Mouse (Mus musculus) ES-CJ7 (cell line): ENCODE measurements around the gene Kazald1.
"Not testable (repeated sequence)": the region's sequence is repeated elsewhere in the genome, so short reads cannot be mapped to it uniquely, and the experiment has no call there.

Source experiments
- DNase-seq: peaks from one replicate; pipeline ENCODE4 v3.0.0; 2011; ENCODE audit warnings: low read depth, low spot score

Gene Kazald1

DNA sequence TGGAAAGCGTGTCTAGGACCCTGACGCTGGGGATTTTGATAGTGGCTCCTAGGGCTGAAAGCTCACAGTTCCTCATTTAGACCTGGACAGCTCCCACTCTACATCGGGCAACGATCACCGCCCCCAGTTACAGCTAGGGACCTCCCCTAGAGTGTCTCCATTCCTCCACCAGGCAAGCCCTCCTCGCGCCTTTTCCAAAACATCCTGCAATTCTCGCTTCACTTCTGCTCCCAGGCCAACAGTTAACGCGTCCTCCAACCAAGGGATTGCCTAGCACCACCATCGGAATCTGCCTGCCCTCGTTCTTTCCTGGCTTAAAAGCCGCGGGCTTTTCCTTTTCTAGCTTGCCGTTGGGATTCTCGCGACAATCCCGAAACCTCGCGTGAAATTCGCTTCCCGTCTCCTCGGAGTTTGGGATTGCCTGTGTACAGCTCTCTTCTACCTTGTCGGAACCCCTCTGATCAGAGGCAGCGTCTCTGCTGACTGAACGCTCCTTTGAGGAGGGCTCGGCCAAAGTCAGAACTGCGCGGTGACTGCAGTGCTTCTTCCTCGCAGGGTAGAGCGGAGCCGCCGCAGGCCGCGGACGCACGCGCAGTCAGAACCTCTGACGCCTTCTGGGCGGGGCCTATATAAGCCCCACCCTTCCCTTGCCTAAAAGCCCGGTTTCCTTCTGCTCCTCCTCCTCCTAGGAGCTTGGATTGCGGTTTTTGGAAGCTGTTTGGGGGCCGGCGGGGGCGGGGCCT is at the start of gene Kazald1:
TSS of gene Kazald1 (plus strand) at position 662 of the 743 bp plus-strand sequence.
- DNase-seq, result peak; percentile 88

DNA sequence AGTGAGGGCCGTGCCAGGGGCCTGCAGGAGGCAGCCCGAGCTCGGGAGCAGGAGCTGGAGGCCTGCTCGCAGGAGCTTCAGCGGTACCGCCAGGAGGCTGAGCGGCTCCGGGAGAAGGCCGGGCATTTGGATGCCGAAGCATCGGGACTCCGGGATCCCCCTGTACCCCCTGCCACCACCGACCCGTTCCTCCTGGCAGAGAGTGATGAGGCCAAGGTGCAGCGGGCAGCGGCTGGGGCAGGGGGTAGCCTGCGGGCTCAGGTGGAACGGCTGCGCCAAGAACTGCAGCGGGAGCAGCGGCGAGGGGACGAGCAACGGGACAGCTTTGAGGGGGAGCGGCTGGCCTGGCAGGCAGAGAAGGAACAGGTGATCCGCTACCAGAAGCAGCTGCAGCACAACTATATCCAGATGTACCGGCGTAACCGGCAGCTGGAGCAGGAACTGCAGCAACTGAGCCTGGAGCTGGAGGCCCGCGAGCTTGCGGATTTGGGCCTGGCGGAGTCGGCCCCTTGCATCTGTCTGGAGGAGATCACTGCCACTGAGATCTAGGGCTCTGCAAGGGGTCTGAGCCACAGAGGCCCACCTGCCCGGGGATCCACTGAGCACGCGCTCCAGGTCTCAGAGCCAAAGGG is 49.0 kb upstream of the Kazald1 start:
- no peak for DNase-seq

DNA sequence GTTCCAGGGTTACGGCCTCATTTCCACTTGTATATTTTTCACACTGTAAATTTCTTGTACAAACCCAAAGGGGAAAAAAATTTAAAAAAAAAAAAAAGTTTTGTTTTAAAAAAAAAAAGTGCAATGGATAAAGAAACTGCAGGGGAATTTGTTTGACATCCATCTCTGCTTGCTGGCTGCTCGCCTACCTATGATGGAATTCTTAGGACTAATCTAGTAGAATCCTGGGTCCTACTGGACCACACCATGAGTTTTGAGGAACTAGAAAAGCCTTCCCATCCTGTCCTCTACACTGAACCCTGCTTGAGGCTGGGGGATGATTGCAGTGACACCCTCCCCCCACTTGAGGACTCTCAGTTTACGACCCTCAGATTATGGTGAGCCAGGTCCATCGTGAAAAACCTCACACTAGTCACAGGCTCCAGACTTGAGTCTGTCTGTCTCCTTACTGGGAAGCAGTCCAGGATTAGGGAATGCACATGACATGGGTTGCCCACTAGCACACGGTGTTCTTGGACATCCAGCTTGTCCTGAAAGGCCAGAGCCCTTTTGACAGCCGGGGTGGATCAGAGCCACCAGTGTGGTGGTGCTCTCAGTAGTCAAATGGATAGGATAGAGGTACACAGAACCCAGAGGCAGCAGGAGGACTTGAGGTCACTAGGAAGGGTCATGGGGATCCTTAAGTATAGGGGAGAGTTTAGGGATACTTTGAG is 47.9 kb upstream of the Kazald1 start:
- no peak for DNase-seq

DNA sequence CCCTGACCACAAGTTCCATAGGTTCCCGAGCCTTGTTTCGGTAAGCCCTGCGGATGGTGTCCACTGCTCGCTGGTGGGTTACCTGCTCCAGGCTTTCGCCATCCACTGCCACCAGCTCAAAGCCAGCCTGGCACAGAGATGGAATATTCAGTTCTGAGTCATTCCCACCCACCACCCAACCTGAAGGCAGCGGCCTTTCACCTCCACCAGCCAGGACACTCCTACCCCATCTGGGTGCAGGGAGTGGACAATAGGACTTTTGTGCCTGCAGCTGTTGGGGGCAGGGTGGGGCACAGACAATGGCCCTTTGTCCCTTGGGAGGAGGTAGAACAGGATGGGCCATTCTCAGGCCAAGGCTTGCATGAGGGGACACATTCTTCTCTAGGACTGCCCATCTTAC is 47.2 kb upstream of the Kazald1 start:
- DNase-seq, result no peak

DNA sequence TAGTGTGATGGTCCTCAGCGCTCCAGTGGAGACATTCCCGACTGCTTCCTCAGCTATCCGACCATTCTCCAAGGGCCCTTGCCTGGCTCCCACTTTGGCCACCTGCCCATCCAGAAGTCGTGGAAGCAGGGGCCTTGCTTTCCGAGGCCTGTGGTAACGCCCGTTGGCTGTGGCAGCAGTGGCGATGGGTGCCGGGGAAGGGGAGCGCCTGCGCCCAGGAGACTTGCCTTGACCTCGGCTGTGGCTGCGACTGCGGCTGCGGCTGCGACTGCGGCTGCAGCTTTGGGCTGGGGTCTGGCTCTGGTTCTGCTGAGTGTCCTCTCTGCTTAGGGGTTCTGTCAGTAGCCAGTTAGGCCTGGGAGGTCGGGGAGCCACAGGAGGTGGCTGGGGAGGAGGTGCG is 46.3 kb upstream of the Kazald1 start:
- no peak for DNase-seq

DNA sequence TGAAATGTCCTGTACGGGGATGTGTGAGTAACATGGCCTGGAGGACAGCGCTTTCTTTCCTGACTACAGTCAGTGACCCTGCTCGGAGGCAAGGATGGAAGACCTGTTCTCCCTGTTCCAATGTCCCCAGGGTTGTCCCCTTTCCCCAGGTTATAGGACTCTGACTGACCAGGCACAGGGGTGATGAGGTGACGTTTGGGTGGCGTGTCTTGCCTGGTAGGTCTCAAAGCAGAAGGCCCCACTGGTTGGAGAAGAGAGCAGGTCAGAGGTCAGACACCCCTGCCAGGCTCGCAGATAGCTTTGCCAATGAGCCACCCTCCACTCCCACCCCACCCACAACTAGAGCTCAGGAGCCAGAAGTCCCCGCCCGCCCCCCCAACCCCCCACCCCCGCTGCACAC is 45.5 kb upstream of the Kazald1 start:
- DNase-seq, result no peak

DNA sequence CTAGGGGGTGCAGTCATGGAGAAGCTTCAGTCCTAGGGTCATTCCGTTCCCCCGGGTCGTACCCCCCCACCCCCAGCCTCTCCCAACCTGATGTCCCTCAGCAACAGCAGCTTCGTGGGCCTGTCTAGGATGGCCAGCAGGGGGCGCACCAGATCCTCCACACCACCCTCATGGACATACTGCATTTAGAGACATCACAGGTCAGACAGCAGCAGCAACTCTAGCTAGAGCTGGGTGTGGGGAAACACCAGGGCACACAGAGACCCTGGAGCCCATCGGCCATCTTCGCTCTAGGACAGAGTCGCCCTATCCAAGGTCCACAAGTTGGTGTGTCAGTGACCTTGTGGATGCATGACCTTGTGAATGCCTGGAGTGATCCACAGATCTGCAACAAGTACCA is 44.9 kb upstream of the Kazald1 start:
- DNase-seq, result peak; percentile 75

DNA sequence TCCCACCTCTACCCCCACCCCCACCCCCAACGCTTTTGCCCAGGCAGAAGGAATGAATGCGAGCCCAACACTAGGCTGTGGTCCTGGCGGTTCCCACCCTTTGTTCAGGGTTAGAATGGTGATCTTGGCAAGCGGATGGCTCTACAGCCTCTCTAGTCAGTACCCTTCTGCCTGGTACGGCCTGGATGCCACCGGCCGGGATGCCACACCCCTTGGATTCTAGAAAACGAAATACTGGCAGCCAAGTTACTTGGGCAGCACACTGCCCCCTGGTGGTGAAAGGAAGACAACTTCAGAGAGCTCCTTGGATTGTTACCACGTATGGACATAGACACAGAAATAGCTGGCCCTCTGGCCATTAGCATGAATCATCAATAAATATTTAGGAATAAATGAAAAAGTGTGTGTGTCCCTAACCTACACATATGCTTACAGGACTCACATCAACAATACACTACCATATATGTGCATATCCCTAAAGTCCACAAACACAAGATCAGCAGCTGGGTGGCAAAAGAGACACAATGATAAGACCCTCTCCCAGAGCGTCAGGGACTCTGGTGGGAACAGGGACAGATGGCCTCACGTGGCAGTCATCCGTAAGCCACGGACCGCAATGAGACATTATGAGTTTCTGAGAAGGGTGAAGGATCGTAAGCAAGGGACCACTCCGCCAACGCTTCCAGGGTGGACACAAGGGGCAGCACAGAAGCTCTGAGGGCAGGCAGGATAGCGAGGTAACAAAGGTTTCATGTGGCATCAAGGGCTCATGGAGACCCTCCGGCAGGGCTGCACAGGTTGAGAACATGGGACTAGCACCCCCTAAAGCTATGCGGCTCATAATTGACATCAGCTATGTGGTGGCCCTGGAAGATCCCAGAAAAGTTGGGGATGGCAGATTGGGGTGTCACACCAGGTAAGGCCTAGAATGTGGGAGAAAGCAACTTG is 44.0 kb upstream of the Kazald1 start:
- peak; percentile 83 for DNase-seq

DNA sequence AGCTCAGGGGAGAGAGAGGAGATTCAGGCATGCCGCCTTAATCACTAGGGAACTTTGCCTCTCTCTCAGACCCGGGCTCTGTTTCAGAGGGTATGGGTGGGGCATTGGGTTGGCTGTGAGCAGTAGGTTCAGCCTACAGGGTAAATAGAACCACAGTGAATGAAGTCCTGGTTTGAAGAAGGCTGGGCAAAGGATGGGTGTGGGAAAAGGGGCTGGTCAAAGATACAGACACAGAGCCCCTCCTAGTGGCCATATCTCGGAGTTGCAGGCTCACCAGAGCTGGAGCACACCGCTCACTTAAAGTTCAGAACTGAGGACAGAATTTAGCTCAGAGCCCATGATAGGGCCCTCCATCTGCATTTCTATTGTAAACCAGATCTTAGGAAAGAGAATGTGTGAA is 43.3 kb upstream of the Kazald1 start:
- DNase-seq, result peak; percentile 70

DNA sequence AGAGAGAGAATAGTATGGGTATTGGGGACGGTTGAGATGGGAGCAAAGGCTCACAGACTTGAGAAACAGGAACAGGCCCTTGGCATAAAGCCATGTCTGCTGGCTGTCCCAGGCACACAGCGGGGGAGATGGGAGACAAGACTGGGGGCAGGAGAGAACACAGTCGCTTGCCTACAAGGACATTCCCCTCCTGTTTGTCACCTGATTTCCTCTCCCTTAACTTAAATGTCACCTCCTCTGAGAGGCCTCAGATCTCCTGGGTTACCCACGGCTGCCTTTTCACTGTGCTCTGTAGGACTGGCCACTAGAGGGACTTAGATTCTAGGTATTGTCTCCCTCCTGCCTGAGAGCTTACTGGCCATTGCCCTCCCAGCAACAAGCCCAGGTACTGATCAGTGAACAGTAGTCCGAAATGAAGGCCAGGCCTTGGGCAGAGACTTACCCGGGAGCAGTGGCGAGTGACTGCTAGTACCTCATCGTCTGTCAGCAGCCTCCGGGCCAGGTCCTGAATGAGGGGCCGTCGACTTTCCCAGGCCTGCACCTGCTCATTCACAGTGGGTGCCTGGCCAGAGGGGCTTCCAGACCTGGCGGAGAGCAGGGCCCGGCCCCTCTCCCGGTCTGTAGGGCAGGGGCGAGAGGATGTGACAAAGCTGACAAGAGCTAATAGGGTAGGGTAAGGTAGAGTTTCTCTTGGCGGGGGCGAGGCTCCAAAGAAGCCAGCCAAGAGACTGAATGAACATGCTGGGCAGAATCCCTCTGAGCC is 42.3 kb upstream of the Kazald1 start:
- peak; percentile 48 for DNase-seq

DNA sequence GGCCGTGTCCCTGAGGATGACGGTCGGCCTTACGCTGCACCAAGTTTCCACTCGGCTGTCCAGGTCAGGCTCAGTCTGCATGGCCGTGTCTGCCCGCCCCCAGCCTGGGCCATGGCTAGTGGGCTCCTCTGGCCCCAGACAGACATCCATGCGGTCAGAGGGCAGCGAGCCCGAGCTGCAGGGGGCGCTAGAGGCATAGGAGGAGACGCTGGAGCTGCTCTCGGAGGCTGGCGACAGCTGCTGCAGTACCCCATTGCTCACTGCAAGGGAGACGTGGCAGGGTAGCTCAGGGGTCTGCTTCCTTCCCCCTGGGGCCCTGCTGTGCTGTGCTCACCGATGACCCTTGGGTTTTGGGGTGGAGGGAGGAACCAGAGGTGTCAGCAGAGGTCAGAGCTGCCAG is 38.2 kb upstream of the Kazald1 start:
- peak; percentile 86 for DNase-seq

DNA sequence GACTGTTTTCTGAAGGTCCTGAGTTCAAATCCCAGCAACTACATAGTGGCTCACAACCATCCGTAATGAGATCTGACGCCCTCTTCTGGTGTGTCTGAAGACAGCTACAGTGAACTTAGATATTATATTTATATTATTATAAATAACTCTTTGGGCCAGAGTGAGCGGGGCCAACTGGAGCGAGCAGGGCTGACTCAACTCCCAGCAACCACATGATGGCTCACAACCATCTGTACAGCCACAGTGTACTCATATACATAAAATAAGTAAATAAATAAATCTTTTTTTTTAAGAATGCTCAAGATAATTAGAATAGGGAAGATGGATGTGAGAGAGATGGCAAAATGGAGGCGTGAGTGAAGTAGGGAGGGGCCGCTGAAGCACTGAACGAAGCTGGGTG is 36.8 kb upstream of the Kazald1 start:
- not testable (repeated sequence) for DNase-seq

DNA sequence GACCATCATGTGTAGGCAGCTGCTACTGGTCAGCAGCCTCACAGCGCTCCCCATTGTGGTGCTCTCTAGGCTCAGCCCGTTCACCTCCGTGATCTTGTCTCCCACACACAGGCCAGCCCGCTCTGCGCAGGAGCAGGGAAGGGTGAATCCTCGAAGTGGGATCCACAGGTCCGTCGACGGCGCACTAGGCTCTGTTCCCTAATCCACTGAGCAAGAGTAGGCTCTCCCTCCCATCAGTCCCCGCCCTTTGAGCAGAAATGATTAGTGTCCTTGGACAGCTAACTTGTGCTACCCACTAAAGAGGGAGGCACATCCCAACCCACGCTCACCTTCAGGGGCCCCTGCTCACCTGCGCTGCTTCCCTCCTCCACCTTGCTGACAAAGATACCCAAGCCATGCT is 34.8 kb upstream of the Kazald1 start:
- no peak for DNase-seq

DNA sequence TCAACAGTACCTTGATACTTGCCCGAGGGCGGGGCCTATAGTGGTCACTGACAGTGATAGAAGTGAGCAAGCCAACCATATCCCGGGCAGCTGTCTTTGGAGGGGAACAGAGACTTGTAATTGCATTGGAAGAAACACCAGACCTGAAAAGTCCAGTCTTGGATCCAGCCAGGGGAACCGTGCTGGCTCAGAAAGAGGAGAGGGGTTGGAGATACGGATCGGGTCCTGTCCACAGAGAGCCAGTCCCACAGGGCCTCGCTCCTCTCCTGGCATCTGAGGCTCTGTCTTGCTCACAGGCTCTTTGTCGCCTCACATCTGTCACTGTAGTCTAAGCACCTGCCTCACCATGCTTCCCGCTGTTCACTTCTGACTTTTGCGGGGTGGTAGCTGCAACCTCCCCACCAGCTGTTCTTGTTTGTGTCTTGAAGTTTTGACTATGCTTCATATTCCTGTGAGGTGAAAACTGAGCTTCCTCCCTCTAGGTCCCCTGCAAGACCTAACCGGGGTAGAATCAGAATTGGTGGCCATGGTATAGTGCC is 30.6 kb upstream of the Kazald1 start:
- DNase-seq, result no peak

DNA sequence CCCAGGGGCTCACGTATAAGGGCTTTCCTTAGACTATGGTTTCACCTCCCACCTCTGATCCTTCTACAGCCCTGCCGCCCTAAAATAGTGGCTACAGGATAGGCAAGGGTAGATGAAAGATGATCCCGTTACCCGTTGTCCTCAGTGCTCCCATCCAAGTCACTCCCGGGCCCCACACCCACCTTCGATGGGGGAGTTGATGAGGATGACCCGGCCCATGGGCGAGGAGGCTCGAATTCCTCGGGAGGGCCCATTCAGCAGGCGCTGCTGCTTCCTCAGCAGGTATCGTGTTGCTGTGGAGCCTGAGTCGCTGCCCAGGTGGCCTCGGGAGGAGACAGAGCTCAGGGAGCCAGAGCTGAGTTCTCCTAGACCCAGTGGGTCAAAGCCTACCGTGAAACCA is 29.8 kb upstream of the Kazald1 start:
- DNase-seq, result no peak

DNA sequence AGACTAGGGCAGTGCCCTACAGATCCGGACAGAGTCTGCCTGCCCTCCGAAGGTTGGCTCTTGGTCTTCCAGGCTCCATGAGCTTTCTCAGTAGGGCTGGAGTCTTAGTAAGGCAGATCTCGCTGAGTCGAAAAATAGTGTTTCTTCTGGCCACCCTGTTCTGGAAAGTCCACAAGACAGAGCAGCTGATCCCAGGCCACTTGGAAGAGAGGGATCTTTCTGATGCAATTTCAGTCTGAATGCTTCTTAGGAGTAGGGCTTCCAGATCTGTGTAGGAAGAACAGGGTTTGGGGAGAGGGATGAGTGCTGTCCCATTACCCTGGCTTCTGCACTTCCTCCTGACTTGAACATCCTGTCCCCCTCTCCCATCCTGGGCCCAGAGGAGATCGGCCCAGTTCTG is 29.4 kb upstream of the Kazald1 start, which contains the start of gene Pdzd7:
TSS of gene Pdzd7 (minus strand) at position 67 of the 400 bp plus-strand sequence.
- DNase-seq, result no peak

DNA sequence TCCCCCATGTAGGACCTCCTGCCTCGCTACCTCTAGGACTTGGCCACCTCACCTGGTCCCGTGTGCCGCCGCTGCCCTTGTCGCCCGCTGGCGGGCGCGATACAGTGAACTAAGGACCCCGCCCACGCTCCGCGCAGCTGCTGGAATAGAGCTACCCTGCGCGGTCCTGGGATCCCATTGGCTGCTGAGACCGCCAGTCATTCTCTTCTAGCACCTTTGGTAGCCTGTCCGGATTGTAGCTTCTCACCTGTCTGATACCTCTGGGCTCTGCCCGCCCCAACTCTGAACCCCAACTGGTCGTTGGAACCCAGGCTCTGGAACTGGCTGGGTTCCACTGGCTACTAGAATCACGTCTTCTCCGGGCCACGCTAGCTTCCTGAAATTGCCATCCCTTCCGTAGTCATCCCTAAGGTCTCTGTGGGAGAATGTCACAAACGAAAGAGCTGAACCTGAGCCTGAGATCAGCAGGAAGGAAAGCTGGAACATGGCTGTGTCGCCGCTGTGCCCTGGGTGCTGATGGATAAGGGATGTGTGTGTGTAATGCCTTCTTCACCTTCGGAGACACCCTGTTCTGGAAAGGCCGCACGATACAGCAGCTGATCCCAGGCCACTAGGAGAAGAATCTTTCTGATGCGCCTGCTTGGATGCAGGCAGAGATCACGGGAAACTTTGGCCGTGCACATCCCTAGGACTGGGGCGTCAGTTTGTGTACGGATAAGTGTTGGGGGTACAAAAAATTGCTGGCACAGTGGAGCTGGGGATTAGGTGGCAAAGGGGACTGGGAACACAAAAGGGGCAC is 28.3 kb upstream of the Kazald1 start:
- DNase-seq, result peak; percentile 87

DNA sequence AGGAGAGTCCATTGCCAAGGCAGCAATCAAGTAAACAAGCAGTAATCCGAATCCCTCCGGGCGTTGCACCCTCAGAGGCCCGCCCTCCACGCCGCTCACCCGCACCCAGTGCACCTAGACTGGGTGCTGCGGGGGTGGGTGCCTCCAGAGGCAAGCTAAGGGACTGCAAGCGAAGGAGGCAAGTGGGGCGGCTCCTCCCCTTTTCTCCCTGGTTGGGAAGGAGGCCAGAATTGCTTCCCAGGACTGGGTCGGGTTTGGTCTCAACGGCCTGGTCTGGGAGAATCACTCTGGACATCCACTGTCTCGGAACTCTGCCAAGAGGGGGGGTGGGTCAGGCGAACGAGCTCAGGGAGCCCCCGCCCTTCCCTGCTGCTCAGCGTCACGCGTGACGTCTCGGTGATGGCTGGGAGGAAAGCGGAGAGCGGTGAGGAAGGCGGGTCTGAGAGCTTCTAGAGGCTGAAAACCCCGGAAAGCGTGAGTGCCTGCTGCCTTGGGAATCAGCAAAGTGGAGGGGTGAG is 27.6 kb upstream of the Kazald1 start, which contains the start of gene Sfxn3:
TSS of gene Sfxn3 (plus strand) at position 87 of the 518 bp plus-strand sequence.
- DNase-seq, result peak; percentile 79

DNA sequence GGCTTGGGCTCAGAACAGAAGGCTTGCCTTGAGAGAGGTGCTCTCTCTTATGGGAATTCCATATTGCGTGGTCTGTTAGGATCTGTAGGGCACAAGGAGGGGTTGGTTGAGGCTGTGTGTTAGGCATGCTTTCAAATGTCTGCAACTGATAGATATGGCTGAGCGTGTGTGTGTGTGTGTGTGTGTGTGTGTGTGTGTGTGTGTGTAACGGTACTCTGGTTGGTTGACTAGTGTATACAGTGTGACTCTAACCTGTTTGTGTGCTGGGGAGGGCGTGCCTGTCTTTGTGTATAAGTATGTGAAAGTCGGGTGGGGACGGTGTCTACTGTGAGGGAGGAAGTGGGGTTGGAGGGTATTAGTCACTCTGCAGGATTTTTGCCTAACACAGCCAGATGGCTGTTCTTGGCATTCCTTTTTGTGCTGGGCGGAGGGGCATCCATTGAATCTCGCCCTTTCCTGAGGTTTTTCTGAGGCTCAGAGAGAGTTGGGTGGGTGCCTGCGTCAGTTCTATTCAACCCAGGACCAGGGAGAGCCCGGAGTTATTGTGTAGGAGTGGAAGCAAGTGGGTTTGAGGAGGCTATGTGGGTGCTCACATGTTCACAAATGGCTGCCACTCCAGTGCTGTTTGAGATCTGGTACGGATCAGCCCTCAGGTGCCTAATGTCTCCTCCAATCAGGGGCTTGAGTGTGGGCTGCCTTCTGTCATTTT is 27.0 kb upstream of the Kazald1 start:
- no peak for DNase-seq
